Mouse (Mus musculus): Measurements from ENCODE around the gene Dnajc30. TPM values are rescaled to one million over a fixed set of nuclear protein-coding genes. Genes with fewer than 3 reads are reported as not detected.

Gene Dnajc30
- polyA plus RNA-seq, 1 experiment = 31.4 TPM

DNA sequence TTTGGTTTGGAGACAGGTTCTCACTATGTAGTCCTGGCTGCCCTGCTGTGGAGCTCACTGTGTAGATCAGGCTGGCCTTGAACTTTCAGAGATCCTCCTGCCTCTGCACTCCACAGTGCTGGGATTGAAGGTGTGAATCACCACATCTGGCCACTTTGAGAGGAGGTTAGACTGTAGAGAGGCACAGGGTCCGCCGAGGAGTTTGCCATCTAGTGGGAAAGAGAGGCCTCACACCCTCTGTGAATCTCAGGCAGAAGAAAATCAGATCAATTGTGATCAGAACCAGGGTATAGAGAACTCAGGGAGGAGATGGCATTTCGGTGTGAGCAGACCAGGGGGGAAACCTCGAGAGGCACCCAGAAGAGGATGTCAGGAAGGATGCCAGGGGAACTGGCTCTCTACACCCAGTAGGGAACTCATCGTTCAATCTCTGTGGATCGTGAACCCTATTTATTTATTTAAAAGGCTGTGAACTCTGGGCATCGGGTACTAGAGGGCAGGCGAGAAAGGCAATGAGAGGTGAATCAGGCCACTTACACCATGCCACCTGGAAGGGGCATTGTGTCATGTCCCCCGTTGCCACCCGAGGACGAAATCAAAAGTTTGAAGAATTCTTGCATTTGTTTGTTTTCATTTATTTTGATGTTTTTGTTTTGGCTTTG, 40.1 kb downstream of the Dnajc30 start:
- 59% methylated on average over 11 of the region's 11 CpGs for WGBS
- DNase-seq (ENCODE audit: low read depth, low spot score) = no peak

GRCm38 (mm10) chr5:135106758-135107256, 42.8 kb downstream of the Dnajc30 start:
- DNase-seq (ENCODE audit: low read depth, low spot score) = peak; percentile 87
- WGBS = under 1% methylated on average over 48 of the region's 48 CpGs

GRCm38 (mm10) chr5:135107521-135108501, 43.8 kb downstream of the Dnajc30 start:
- peak; percentile 61 for DNase-seq (ENCODE audit: low read depth, low spot score)
- 2% methylated on average over 40 of the region's 40 CpGs for WGBS

DNA sequence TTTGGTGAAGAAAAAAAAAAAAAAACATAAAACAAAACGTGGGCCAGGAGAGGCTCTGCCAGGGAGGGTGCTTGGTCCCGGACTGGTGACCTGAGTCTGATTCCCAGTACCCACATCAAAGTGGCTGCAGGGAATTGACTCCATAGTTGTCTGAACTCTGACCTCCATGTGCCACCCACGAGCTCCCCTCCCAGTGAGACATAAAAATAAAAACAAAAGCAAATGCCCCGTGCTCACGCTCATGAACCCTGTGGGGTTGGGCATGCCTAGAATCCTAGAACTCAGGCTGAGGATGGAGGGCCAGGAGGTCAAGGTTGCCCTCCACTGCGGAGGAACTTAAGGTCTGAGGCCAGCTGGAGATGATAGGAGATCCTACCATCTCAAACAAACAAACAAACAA, 45.0 kb downstream of the Dnajc30 start:
- 34% methylated on average over 6 of the region's 6 CpGs for WGBS
- no peak for DNase-seq (ENCODE audit: low read depth, low spot score)

DNA sequence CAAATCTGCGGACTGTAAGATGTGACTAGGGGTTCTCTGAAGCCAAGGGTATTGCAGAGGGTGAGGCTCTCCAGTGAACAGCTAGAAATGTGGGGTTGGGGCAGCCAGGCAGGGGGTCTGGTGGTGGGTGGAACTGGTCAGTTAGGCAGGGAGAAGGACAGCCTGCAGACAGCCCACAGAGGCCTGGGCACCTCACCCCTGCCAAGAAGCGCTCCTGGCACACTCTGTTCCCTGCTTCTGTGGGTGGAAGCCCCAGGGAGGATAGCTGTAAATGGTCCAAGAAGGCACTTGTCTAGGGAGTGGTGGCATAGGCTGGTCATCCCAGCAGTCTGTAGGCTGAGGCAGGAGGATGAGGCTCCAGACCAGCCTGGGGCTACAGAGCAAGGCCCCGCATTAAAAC, 45.4 kb downstream of the Dnajc30 start:
- 75% methylated on average over 3 of the region's 3 CpGs for WGBS
- DNase-seq (ENCODE audit: low read depth, low spot score) = no peak

DNA sequence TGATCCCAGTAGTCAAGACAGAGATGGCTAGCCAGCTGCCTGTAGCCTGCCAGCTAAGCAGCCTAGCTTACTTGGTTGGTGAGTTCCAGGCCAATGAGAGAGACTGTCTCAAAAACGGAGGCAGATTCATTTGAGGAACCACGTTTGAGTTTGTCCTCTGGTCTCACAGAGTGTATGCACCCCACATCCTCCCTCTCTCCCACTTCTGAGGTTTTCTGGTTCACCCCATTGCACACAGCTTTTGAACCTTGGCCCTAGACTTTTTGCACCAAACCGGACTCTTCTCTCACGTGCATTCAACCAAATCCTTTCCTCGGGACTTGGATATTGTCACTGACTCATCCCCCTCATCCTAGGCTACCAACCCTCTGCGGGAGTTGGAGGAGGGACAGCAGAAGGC, 46.0 kb downstream of the Dnajc30 start:
- WGBS = 60% methylated on average over 6 of the region's 6 CpGs
- no peak for DNase-seq (ENCODE audit: low read depth, low spot score)

GRCm38 (mm10) chr5:135113782-135114181, 49.8 kb downstream of the Dnajc30 start:
- WGBS = 83% methylated on average over 12 of the region's 12 CpGs
- no peak for DNase-seq (ENCODE audit: low read depth, low spot score)

DNA sequence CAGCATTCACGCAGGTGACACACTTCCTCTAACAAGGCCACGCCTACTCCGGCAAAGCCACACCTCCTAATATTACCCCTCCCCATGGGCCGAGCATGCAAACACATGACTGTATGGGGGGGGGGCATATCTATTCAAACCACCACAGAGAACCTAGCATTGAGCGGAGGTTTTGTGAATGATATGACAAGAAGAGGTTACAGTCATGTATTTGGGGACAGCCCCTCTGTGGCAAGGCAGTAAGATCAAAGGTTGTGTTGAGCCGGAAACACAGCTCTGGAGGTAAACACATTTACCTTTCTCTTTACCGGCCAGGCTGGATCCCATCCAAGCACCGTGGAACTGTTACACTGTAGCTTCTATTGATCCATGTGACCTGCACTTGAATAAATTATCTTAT, 51.2 kb downstream of the Dnajc30 start:
- peak; percentile 64 for DNase-seq (ENCODE audit: low read depth, low spot score)
- WGBS = 36% methylated on average over 8 of the region's 8 CpGs

Other genes with a start within 250 kb of the Dnajc30 start
- gene Tmem270, start 157.5 kb upstream of the Dnajc30 start, polyA plus RNA-seq (2012; rRNA removed) = not detected in 2 replicates
- 0.27 and 0.77 TPM in 2 replicates for gene Cldn13, start 148.7 kb upstream of the Dnajc30 start, polyA plus RNA-seq (2012; rRNA removed)
- gene Mettl27, start 131.8 kb upstream of the Dnajc30 start, polyA plus RNA-seq (2012; rRNA removed) = 13.6 and 15.3 TPM in 2 replicates
- gene Cldn4, start 117.3 kb upstream of the Dnajc30 start, polyA plus RNA-seq (2012; rRNA removed) = 111 and 235 TPM in 2 replicates
- gene Cldn3, start 78.0 kb upstream of the Dnajc30 start, polyA plus RNA-seq (2012; rRNA removed) = 796 and 924 TPM in 2 replicates
- gene Abhd11, start 55.0 kb upstream of the Dnajc30 start, polyA plus RNA-seq (2012; rRNA removed) = 159 and 170 TPM in 2 replicates
- 6.4 and 6.8 TPM in 2 replicates for gene Stx1a, start 40.7 kb upstream of the Dnajc30 start, polyA plus RNA-seq (2012; rRNA removed)
- gene Bud23, start 757 bp downstream of the Dnajc30 start, polyA plus RNA-seq (2012; rRNA removed) = 52.2 and 65.6 TPM in 2 replicates
- 3.0 and 4.0 TPM in 2 replicates for gene Vps37d, start 14.1 kb downstream of the Dnajc30 start, polyA plus RNA-seq (2012; rRNA removed)
- 80.5 and 207 TPM in 2 replicates for gene Mlxipl, start 25.7 kb downstream of the Dnajc30 start, polyA plus RNA-seq (2012; rRNA removed)
- gene Tbl2, start 85.5 kb downstream of the Dnajc30 start, polyA plus RNA-seq (2012; rRNA removed) = 8.9 and 11.7 TPM in 2 replicates
- gene Bcl7b, start 104.1 kb downstream of the Dnajc30 start, polyA plus RNA-seq (2012; rRNA removed) = 26.3 and 28.4 TPM in 2 replicates
- 16.2 and 19.7 TPM in 2 replicates for gene Baz1b, start 123.1 kb downstream of the Dnajc30 start, polyA plus RNA-seq (2012; rRNA removed)
- gene Fzd9, start 187.0 kb downstream of the Dnajc30 start, polyA plus RNA-seq (2012; rRNA removed) = 2.8 and 3.7 TPM in 2 replicates

All from large intestine, adult 2 months (tissue).